Mouse (Mus musculus): ENCODE results near the gene Myo19. TPM values are rescaled to one million over a fixed set of nuclear protein-coding genes. Genes with fewer than 3 reads are reported as not detected.

Gene Myo19
- total RNA-seq, 2 experiments from 2014 or later = 3.6 to 4.0 TPM

- no peak for DNase-seq
Measured at GRCm38 (mm10) chr11:84947206-84947605, 67.3 kb downstream of the Myo19 start.

- DNase-seq = no peak
Measured at GRCm38 (mm10) chr11:84948114-84948513, 68.2 kb downstream of the Myo19 start.

GRCm38 (mm10) chr11:84948526-84948925 is 68.6 kb downstream of the Myo19 start:
- DNase-seq = no peak

DNA sequence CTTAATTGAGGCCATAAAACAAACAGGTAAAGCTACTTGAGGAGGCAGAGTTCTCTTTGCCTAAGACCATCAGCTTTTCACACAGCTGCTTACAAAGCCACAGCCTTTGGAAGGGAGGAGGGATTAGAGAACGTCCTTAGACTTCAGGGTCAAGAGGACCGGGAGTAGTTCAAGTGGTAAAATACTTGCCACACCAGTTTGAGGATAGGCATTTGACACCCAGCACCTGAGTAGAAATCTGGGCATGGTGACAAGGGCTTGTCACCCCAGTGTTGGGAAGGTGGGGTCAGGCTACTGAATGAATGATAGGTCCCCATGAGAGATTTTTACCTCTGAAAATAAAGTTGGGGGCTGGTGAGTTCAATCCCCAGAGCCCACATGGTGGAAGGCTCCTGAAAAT is 72.7 kb downstream of the Myo19 start:
- DNase-seq = no peak

DNA sequence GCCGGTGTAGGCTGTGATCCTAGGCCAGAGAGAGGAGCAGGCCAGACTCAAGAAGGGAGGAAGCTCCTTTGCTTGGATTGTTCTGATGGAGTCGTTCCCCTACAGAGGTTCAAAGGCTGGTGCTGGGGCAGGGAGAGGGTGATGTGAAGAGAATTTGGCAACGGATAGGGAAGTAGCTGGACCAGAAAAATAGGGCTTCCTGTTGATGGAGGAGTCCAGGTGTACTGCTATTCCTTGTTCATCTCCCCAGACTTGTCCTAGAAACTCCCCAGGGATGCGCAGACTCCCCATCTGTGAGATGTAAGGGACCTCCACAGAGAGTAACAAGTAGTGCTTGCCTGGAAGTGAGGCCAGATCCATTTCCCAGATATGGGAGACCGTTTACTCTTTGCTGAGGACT is 76.5 kb downstream of the Myo19 start:
- no peak for DNase-seq

GRCm38 (mm10) chr11:84957171-84957570 is 77.2 kb downstream of the Myo19 start:
- DNase-seq = no peak

DNA sequence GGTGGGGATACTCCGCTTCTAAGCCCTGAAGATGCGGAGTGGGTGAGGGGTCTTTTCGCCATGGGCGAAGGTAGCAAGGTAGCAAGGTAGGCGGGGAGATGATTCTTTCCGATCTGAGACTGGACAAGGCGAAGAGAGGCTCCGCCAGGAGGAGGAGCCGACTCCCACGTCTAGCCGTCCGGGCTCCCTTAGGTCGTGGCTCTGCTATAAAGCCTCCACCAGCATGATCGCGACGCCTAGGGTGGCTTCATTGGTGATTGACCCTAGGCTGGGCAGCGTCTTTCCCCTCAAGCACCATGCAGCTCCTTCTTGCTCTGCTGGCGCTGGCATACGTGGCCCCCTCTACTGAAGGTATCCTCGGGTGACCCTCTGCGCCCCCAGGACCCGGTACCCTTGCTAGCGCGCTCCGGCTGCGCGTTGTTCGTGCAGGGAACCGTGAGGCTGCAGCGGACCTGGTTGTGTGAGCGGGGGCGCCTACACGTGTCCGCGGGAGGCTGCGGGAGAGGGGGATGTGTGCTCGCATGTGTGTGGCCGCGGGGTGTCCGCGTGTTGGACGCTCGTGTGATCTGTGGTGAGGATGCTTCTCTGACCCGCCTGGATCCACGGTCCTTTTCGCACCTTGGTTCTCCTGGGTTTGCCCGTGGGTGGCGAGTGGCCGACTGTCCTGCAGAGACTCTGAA is 77.8 kb downstream of the Myo19 start, which contains the start of gene Car4:
Car4 (plus strand) TSS at position 196 of the 680 bp plus-strand sequence.
- no peak for DNase-seq

GRCm38 (mm10) chr11:84958271-84958630 is 78.3 kb downstream of the Myo19 start:
- no peak for DNase-seq

- DNase-seq = no peak
Measured at GRCm38 (mm10) chr11:84959181-84959580, 79.2 kb downstream of the Myo19 start.

GRCm38 (mm10) chr11:84959701-84960181 is 79.8 kb downstream of the Myo19 start:
- DNase-seq = peak; percentile 57

DNA sequence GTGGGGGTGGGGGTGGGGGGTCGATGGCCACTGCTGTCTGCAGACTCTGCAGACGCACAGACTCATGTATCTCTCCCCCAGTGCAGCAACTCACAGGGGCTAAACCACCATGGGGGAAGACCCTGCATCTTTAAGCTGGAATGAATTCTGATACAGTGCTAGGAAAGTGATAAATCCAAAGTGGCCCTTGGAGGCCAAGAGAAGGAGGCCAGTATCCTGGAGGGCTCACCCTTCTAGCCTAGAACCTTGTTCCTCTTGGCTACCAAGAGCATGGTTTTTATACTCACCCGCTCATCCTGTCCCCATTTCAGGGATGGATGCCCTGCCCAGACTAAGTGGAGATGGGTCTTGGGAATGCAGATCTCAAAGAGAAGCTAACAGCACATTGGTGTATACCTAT is 80.3 kb downstream of the Myo19 start:
- no peak for DNase-seq

DNA sequence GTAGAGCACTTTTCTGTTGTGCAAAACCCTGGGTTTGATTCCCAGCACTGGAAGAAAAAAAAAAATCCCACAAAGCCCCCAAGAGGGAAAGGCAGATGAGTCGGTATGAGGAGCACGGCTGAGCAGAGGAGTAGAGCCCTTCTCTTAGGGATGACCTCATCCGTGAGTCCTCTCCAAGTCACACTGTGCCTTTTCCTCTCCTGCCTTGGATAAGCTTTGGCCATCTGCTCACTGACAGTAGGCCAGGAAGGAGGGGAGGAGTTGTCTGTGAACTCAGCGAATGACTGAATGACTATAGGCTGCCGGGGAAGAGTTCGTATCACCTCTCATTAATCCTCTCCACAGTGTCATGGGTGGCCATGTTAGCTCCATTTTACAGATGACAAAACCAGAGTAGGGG is 80.8 kb downstream of the Myo19 start:
- no peak for DNase-seq

Small RNA genes lying within 50 kb of the gene (microRNA-seq; reads per million reads assigned to microRNA genes)
- 0 reads per million in 2 experiments for gene Gm23564 (ENCODE audit: borderline replicate concordance in 2 of 2)

Other genes starting within 250 kb of the Myo19 start
- gene Mrm1, start 60.6 kb upstream of the Myo19 start, total RNA-seq (2021) = 1 to 10 TPM; 7.1 to 7.9 TPM
- 10 to 100 TPM; 34.1 to 35.2 TPM for gene Dhrs11, start 51.2 kb upstream of the Myo19 start, total RNA-seq (2021)
- 10 to 100 TPM; 27.9 to 34.0 TPM for gene Ggnbp2, start 9.3 kb upstream of the Myo19 start, total RNA-seq (2021)
- gene Pigw, start 137 bp downstream of the Myo19 start, total RNA-seq (2021) = 1 to 10 TPM; 4.6 to 5.1 TPM
- gene Znhit3, start 36.2 kb downstream of the Myo19 start, total RNA-seq (2021) = 10 to 100 TPM in 1 of 2 experiments, 1 to 10 TPM in 1; 9.6 to 10.2 TPM
- 10 to 100 TPM; 10.2 to 13.5 TPM for gene Car4, start 77.6 kb downstream of the Myo19 start, total RNA-seq (2021)